Mouse (Mus musculus) spleen, postnatal 4 days (tissue): ENCODE results near the gene Adam15.

Experiments used
- DNase-seq, 2 experiments: peaks; one replicate each; pipeline ENCODE4 v3.0.0; 2022; ENCODE audit warnings: low spot score in 2 of 2

Adam15 gene

DNA sequence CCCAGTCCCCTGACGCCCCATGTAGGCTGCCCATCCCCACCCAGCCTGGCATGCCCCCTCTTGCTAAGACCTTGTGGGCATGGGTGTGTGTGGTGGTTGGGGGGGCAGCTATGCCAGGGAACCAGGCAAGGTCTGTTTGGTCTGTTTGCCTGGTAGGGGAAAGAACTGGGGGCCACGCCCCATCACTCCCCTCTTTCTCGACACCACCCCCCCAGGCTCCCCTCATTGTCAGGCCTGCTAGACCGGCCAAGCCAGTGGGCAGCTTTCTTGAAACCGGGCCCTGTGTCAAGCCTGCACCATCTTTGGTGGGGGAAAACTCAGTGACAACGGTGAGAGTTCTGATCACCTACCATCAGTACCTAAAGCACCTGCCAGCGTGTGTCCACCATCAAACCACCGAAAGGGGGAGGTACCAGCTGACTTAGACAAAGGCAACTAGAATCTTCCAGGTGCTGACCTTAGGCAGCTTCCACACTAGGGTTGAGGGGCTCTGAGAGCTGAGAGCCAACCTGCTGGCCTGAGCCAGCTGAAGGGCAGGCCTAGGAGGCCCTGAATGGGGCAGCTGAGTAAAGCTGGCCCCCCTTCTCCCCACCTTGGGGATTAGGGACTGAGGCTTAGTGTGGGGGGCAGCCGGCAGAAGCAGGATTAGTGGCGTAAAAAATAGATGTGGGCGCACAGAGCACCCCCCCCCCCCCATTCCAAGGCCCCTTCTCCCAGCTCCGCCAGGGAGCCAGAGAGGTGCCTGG lies 34.7 kb upstream of the Adam15 start:
- DNase-seq = no peak

DNA sequence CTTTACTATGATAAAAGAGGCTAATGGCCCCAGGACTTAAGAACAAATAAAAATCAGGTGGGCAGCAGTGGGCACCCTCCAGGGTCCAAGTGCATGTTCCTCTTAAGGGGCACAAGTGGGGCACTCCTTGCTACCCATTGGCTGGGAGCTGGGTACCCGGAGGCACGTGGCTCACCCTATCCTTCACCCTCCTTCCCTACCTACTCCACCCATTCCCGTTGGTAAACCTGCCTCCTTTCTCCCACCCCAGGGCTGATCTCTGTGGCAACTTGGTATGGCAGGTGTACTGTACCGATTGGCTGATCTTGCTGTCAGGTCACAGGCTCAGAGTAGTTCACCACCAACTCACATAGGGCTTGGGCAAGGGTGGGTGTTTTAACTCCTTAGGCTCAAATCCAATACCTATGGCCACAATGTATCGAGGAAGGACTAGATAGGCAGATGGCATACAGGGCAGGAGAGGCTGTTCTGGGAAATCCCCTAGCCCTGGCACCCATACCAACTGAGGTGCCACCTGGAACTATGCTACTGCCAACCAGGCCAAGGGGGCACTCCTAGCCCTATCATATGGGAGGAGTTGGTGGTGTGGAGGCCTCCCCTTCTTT lies 34.0 kb upstream of the Adam15 start:
- no peak for DNase-seq

DNA sequence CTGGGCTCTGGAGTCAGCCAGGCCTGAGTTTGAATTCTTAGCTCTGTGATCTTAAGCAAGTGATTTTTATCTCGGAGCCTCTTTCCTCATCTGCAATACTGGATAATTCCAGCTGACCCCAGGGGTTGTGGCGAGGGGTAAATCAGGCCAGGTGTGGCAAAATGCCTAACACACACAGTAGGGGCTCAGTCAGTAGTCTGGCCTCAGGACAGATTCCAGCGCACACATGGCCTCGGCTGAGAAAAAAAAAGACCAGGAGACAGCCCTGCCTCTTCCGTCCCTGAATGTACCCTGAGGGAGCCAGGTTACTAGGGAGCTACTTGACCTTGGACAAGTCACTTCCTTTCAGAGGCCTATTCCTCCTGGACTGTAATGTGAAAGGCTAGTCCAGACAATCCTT lies 33.2 kb upstream of the Adam15 start:
- no peak for DNase-seq

DNA sequence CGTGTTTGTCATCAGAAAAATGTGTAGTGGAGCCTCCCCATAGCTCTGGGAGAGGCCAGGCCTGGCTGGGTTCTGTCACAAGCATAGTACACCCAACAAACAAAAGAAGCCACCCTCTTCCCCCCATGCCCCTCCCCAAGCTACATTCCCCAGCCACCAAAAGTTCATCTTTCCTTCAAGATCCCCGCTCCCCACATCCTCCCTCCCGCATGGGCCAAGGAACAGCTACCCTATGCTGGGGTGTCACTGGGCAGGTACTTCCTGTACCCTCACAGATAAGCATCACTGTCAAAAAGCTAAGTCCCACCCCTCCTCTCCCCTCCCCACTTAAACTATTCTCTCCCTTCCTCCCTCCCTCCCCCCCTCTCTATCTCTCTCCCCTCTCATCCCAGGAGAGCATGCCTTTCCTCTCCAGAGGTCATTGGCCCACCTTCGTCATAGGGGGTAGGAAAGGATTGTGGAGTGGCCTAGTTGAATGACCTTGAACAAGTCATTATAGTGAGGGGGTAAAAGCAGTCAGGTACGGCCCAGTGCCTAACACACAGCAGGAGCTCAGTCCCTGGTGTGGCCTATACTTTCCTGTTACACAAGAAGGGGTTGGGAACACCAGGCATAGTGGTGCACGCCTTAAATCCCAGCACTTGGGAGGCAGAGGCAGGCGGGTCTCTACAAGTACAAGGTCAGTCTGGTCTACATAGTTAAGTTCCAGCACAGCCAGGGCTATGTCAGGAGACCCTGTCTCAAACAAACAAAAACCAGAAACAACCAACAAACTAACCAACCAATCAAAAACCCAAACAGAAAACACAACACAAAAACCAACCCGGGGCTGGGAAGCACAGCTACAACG lies 32.5 kb upstream of the Adam15 start:
- no peak for DNase-seq

DNA sequence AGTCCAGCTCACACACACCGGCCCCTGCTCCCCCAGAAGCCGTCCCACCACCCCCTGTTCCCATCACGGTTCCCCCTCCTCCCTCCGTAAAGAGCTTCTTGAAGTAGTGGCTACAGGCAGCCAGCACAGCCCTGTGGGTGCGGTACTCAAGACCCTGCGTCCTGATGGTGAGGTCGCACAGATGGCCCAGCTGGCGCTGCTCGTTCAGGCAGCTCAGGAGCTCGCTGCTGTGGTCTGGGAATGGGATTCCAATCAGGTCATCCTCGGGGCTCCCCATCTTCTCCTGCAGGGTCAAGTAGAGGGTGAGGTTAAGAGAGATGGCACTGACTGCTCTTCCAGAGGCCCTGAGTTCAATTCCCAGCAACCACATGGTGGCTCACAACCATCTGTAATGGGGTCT lies 31.4 kb upstream of the Adam15 start:
- DNase-seq = no peak

DNA sequence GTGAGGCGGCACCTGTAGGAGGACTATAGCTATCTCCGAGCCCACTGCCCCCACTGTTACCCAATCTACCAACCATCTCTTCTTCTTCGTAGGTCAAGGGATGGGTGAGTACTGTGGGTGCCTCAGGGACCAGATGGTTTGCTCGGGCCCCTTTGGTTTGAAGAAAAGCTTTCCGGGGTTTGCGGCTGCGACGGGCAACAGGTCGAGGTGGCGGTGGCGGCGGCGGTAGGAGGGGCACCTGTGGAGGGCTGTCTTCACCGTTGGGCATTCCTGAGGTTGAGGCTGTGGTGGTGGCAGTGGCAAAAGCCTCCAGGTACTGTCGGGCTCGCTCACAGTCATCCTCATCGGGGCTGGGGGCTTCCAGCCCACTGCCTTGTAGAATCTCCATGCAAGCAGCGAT lies 30.9 kb upstream of the Adam15 start:
- DNase-seq = no peak

DNA sequence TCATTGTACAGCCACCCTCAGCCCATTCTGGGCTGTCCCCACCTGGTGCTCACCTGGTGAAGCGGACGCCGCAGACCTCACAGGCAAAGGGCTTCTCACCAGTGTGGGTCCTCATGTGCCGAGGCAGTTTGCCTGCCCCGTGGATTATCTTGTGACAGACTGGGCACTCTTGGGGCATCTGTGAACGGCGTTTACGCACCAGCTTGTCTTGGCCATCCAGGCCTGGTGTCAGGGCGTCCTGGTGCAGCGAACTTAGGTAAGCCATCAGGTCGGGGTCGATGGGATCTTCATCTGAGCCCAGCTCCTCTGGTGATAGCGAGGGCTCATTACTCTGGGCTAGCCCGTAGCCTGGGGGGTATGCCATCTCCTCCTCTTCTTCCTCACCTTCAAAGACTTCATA lies 30.5 kb upstream of the Adam15 start:
- DNase-seq = no peak

DNA sequence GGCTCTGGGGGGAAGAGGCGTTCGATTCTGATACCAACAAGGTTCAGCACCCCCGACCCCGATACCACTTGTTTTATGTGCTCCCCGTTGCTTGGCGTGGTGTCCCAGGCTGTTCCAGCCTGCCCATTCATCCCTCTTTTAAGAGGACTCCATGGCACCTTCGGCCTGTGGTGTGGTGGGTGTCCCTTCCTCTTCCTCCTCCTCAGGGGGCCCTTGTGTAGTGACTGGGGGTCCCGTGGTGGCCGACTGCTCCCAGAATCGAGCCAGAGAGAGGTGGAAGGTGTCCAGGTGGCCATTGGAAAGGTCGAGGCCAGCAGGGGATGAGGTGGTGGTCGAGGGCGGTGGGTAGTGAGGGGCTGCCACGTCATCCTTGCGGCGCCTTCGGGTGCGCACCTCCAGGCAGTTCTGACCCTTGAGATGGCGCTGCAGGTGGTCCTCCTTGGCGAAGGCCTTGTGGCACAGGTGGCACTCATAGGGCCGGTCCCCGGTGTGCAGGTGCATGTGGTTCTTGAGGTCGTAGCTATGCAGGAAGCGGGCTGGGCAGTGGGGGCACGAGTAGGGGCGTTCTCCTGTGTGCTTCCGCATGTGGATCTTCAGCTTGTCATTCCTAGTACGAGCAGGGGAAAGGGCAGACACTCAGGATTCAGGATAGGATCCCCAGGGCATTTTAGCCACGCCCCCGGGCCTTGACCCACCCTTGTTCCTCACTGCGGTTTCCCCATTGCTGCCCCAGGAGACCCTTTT lies 29.8 kb upstream of the Adam15 start:
- no peak for DNase-seq

DNA sequence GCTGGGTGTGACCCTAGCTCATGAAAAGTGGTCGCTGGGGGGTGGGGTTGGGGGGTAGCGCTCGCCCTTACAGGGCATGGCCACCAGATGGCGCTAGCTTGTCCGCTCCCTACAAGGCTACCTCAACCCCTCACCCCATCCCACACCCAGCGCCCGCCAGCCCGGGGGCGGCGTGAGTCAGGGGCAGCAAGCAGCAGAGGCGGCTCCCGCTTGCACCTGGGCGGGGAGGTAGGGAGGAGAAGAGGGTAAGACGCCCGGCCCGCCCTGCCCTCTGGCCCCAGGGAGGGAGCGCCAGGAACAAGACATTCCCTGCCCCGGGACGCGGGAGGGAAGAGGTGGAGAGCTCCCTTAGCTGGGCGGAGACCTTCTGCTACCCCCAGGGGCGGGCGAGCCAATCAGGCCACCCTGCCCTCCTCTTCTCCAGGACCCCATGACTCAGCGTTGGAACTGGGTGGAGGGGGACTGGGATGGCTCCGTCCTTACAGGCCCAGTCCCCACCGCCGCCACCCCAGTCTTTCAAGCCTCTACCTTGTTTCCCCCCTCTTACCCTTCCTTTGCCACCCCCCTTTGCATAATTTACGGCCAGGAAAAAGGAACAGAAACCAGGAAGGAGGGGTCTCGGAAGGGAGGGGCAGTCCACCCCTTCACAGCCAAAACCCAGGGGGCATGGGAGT lies 28.7 kb upstream of the Adam15 start:
- peak; percentile 60 to 86 for DNase-seq

DNA sequence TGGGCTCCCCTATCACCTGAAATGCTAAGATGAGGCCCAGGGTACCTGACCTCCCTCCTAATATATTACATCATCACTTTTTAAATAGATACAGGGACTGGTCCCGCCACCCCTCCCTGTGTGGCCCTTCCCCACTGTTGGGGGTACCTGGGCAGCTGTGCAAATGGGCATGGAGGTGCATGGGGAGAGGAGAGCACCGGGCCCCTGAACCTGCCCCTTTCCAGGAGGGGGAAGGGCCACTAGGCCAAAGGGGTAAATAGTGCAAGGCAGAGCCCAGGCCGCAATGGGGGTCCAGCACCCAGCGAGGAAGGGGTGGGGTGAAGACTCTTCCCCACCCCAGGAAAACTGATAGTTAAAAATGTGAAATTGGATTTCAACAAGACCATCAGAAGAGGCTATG lies 28.0 kb upstream of the Adam15 start:
- no peak for DNase-seq

DNA sequence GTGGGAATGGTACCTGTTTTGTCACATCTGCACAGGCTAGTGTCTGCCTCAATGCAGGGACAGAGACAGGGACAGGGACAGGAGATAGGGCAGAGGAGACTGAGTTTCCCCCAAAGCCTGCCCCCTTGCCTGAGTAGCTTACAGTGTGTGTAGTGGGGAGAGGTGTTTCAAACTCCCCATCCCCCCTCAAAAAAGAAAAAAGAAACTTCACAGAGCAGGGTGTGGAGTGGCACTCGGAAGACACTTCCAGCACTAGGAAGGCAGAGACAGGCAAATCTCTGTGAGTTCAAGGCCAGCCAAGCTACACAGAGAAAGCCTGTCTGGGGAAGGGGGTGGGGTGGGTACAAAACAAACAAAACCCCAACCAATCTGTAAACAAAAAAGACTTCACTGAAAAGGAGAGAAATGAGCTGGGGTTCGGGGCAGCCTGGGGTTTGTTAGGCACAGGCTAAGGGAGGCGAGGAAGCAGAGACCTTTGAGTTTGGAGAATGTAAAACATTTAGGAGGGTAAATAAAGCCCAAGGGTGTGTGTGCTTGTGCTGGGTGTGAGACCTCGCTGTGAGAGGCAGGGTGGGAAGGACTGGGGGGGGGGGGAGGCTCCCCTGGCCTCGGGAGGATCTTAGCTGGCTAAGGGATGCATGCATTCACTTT lies 23.9 kb upstream of the Adam15 start:
- DNase-seq = no peak

DNA sequence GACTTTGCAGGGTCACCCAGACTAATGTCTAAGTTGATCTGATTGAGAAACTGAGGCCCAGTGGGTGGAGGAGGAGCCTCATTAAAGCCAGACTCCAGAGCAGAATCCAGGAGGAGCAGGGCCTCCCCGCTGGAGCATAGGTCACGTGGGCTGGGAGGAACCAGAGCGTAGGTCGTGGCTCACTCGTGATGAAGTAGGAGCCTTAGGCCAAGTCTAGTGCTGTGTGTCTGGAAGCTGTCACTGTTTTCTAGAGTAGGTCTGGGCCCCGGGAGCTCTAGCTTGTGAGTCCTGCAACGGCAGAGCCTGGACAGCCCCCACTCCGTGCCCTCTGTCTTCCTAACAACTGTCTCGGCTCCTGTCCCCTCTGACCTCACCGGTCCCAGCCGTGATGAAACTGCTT lies 17.5 kb upstream of the Adam15 start:
- no peak for DNase-seq

DNA sequence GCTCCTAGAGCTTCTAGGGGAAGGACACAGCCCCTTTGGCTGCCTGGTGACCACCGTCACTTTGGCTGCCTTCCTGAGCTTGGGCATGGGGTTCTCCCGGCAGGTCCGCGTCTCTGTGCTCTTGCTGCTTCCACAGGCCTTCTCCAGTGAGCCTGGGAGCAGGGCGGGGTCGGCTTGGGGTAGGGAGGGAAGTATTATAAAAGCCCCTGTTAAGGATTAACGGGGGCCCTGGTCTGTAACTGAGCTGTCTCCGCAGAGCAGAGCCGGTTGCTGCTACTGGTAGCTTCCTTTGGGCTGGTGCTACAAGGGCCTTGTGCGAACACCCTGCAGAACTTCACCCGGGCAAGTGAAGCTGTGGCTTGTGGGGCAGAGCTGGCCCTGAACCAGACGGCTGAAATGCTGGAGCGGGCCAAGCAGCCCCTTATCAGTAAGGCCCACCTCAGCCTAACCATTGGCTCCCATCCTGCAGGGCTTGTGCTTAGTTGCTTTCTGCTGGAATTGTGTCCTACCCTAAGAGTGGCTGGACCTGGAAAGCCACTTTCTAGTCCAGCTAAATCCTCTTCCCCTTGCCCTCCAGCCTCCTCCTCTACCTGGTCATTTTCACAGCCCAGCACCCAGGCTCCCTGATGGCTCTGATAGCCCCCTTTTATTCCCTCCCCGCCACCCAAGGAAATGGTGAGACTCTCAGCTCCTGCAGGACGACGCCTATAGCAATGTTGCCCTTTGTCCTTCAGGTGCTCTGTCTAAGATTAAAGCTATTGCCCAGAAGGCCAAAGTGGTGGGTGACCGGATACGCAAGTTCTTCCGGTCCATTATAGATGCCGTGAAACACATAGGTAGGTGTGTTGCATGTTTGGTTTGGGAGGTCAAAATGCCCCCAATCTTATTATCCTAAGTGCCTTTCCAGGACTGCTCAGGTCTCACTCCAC lies 16.0 kb upstream of the Adam15 start:
- no peak for DNase-seq

DNA sequence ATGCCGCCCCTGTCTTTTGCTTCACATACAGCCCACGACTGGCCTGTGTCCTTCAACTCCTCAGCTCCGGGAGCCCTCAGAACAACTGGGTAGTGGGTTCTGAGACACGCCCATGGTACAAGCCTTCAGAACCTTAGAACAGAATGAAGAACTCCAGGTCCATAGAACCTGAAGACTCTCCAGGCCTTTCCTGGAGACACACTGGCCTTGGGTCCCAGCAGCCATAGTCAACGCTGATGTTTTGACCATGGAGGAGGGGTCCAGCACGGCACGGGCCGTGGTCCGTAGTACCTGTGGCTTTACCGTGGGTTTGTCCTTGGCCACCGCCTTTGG lies 15.3 kb upstream of the Adam15 start, which contains the start of gene Dcst1:
Gene Dcst1 (minus strand): TSS at position 101 of the 333 bp plus-strand sequence.
- no peak for DNase-seq

DNA sequence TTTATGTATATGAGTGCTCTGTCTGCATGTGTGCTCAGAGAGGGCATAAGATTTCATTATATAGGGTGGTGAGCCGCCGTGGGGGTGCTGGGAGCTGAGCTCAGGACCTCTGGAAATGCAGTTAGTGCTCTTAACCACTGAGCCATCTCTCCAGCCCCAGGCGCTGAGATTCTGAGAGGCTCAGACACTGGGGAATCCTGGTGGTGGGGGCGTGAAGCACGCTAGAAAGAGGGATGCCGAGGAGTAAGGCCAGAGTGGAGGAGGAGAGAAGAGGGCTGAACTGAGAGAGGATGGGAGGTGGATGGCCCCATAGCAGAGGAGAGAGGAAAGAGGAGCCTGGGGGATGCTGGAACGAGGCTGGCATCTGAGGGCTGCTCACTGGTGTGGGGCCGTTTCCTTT lies 14.8 kb upstream of the Adam15 start:
- no peak for DNase-seq

DNA sequence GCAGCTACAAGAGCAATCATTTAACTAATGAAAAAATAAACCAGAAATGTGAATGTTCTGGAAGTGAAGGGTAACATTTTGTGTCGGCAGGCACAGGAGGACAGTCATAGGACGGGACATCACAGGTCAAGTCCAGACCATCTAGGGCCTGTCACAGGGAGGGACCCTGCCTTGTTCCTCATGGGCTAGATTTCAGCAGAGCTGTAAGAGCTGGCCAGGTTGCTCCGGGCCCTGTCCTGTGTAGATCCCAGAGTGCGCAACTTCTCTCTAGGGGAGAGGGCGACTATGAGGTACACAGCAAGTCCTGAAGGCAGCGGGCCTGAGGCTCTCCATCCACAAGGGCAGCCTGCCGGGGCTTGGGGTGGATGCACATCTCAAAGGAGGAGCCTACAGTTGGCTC lies 11.9 kb upstream of the Adam15 start, which contains the start of gene Dcst2:
Gene Dcst2 (plus strand): TSS at position 301 of the 400 bp plus-strand sequence.
- no peak for DNase-seq

DNA sequence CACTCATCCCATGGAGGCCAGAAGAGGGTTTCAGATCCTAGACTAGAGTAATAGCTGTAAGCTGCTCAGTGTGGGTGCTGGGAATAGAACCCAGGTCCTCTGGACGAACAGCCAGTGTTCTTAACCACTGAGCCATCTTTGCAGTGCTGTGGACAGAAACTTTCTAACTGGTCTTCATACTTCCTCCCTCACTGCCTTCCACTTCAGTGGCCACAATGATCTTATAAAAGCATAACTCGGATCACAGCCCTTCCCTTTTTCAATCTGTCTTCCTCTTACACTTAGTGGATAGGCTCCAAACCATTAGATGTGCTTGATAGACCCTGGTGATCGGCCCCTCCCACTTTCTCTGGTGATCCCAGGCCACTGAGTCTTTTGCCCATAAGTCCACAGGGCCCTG lies 10.4 kb upstream of the Adam15 start:
- DNase-seq = no peak

DNA sequence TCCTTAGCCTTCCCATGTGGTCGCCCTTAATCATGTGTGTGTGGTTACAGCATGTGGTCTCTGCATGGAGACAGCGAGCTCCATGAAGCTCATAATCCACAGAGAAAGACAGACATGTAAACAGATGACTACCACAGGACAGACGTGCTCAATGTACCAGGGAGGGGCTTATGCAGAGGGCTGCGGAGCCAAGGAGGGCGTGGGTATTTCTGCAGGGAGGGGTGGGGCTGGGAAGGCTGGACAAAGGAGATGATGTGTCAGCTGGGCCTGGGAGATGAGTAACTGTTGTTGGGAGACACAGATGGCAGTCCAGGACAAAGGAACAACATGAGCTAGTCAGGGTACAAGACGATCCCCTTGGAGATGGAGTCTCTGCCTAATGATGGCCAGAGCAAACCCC lies 9.8 kb upstream of the Adam15 start:
- DNase-seq = no peak

DNA sequence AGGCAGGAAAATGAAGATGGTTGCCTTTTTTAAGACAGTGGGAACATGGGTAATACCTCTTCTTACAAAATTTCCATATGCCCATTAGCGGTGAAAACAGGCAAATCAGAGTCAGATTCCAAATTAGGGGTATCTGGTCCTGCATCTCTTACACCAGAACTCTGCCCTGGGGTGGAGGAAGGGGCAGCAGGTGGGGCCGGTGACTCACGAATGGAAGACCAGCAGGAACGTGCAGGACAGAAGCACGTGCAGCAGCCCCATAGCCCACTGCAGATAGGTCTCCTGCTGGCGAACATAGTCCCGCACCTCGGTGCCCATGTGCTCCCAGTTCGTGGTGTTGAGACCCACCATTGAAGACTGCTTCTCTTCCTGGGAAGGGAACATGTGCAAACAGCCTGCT lies 6.2 kb upstream of the Adam15 start:
- DNase-seq = no peak

DNA sequence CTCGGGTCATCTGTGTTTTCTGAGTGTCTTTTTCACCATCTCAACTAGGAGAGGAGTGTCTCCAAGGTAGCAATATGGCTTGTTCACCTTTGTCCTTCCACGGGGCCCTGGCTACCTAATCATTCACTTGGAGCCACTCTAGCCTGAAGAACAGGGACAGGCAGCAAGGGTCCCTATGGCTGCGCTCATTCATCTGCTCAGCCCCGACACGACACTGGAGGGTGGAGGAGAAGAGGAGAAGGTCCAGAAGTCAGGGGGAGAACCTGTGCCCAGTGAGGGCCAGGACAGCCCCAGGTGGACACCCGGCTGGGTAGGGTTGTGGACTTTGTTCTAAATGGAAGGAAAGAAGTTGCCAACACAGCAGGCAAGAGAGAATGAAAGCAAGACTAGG lies 5.7 kb upstream of the Adam15 start:
- no peak for DNase-seq
